9 mouse cellular contexts compared by ENCODE assay signal in genomic region chr11:94979462-94980179, GRCm38 (mm10). TPM values are rescaled to one million over a fixed set of nuclear protein-coding genes. Genes with fewer than 3 reads are reported as not detected.
DNase-seq lines count a peak whose midpoint lies in the region; ATAC-seq and TF ChIP-seq lines count a peak whose summit lies in the region.
"Had no signal": no experiment of that assay in that cellular context is flagged by ENCODE, and none has a peak within 500 bp of the region (broad histone marks: within the 10 kb centered on the region; RNA-seq: fewer than 3 reads in every experiment).

No protein-coding gene starts in this region.

- no peaks in the 10 kb centered on the region for H3K9me3 ChIP-seq in lung, embryonic 16.5 days (ENCODE audit: control insufficient read depth, low read length)
- no peaks in the 10 kb centered on the region for H3K9me3 ChIP-seq in limb, embryonic 10.5 days (replicated peaks)
- H3K9me3 ChIP-seq in neural tube, embryonic 14.5 days (ENCODE audit: control insufficient read depth, low read length) = no peaks in the 10 kb centered on the region

- no peak for DNase-seq in cerebellum, adult 11-12 months
- DNase-seq in lung, adult 2 months = no peak
- DNase-seq in limb, embryonic 10.5 days (ENCODE audit: low spot score) = no peak
- no peak for DNase-seq in embryo, embryonic 9.5 days (ENCODE audit: extremely low spot score)
- no peak for DNase-seq in left cerebral cortex, postnatal 25 days (ENCODE audit: low spot score in 2 of 2)

- no peaks in the 10 kb centered on the region for H3K27me3 ChIP-seq in lung, embryonic 16.5 days (ENCODE audit: control insufficient read depth, insufficient read depth, low read depth, low read length)
- H3K27me3 ChIP-seq in limb, embryonic 10.5 days (ENCODE audit: low read depth, poor library complexity, severe bottlenecking) = no peaks in the 10 kb centered on the region
- no peaks in the 10 kb centered on the region for H3K27me3 ChIP-seq in neural tube, embryonic 14.5 days (ENCODE audit: control insufficient read depth, insufficient read depth, low read length)

- TF ChIP-seq POLR2A in lung, adult 2 months (IDR thresholded peaks at IDR 0.05; ENCODE audit: borderline replicate concordance, extremely low read depth, low read depth, low read length) = no peak

- ATAC-seq in cerebellum, adult (ENCODE audit: insufficient number of reproducible peaks, low FRiP score, low TSS enrichment) = 0 out of 2 replicates have a peak, but pooled peaks have one; percentile 4
- ATAC-seq in lung, embryonic 16.5 days (ENCODE audit: low read depth) = peak; percentile 10; the same call in 1 of the 2 replicates
- ATAC-seq in neural tube, embryonic 14.5 days (ENCODE audit: low read depth) = peak; percentile 3; the same call in 1 of the 2 replicates

- H3K9ac ChIP-seq in lung, embryonic 16.5 days (ENCODE audit: low read length) = 0 out of 2 replicates have a peak overlapping the region, but pooled peaks have one; percentile 5
- 0 out of 2 replicates have a peak overlapping the region, but pooled peaks have one; percentile 26 for H3K9ac ChIP-seq in neural tube, embryonic 14.5 days (replicated peaks; ENCODE audit: low read depth, low read length)

- no peak overlapping the region for H3K4me3 ChIP-seq in lung, embryonic 16.5 days (ENCODE audit: low read length)
- no peak overlapping the region for H3K4me3 ChIP-seq in lung, adult 2 months (replicated peaks; ENCODE audit: extremely low read depth, low read depth, low read length)
- peak overlapping the region; percentile 38 for H3K4me3 ChIP-seq in limb, embryonic 10.5 days
- H3K4me3 ChIP-seq in neural tube, embryonic 14.5 days (ENCODE audit: low read depth, low read length) = peak overlapping the region; percentile 8

- TF ChIP-seq CTCF in lung, adult 2 months (IDR thresholded peaks at IDR 0.05; ENCODE audit: insufficient read depth, low read length) = no peak

- H3K4me1 ChIP-seq in lung, embryonic 16.5 days (replicated peaks; ENCODE audit: control insufficient read depth, insufficient read depth, low read length) = peaks cover 4% of the 10 kb centered on the region; the same call in 1 of the 2 replicates
- H3K4me1 ChIP-seq in lung, adult 2 months (ENCODE audit: control insufficient read depth, insufficient read depth, low read length) = no peaks in the 10 kb centered on the region
- H3K4me1 ChIP-seq in limb, embryonic 10.5 days = peaks cover 21% of the 10 kb centered on the region
- H3K4me1 ChIP-seq in neural tube, embryonic 14.5 days (ENCODE audit: control insufficient read depth, insufficient read depth, low read length) = 0 out of 2 replicates have a peak, but pooled peaks cover 6% of the 10 kb centered on the region

- intact Hi-C loops in left cerebral cortex, postnatal 25 days (cut with DNase I) = loop anchor here (1.0 to 5.0 kb wide), 3 partner anchors 10 to 63 kb away; partner anchors contain the start of gene Pdk2

- WGBS in lung, embryonic 16.5 days = 75% methylated on average over 11 of the region's 11 CpGs
- 69% methylated on average over 11 of the region's 11 CpGs for WGBS in lung, adult 2 months
- 79% methylated on average over 11 of the region's 11 CpGs for WGBS in limb, embryonic 10.5 days
- 76% methylated on average over 11 of the region's 11 CpGs for whole genome bisulfite sequencing in neural tube, embryonic 14.5 days

- no peaks in the 10 kb centered on the region for H3K36me3 ChIP-seq in lung, embryonic 16.5 days (ENCODE audit: control insufficient read depth, insufficient read depth, low read length)
- H3K36me3 ChIP-seq in limb, embryonic 10.5 days = no peaks in the 10 kb centered on the region
- H3K36me3 ChIP-seq in neural tube, embryonic 14.5 days (ENCODE audit: control insufficient read depth, insufficient read depth, low read length) = no peaks in the 10 kb centered on the region

- no peak overlapping the region for H3K27ac ChIP-seq in lung, embryonic 16.5 days (ENCODE audit: low read length)
- H3K27ac ChIP-seq in limb, embryonic 10.5 days = peak overlapping the region; percentile 83
- H3K27ac ChIP-seq in neural tube, embryonic 14.5 days (ENCODE audit: low read depth, low read length) = peak overlapping the region; percentile 46; the same call in 1 of the 2 replicates

- peak overlapping the region; percentile 37; the same call in 1 of the 2 replicates for H3K4me2 ChIP-seq in lung, embryonic 16.5 days (ENCODE audit: low read depth, low read length)
- peak overlapping the region; percentile 43 for H3K4me2 ChIP-seq in neural tube, embryonic 14.5 days (ENCODE audit: low read depth, low read length)

RNA-seq across cellular contexts. Expression of gene Sgca, which starts 3.5 kb away (rescaled TPM):
- 1.3 and 1.4 TPM in 2 replicates for polyA plus RNA-seq in lung, embryonic 16.5 days (2015; fragmentation: Nextera tagmentation; extraction: Ambion mirVana)
- polyA plus RNA-seq in lung, adult 2 months (2012; rRNA removed) = 19.9 and 54.4 TPM in 2 replicates
- polyA plus RNA-seq in limb, embryonic 10.5 days (2016; fragmentation: Nextera tagmentation; extraction: Ambion mirVana) = 0.23 TPM in 1 of 2 replicates, not detected in the other
- polyA plus RNA-seq in neural tube, embryonic 14.5 days (2014; fragmentation: Nextera tagmentation; extraction: Ambion mirVana) = not detected in 2 replicates
- total RNA-seq in left cerebral cortex, postnatal 25 days (2021) = under 1 TPM in 1 of 2 experiments, not detected in 1; 0.46 TPM

RNA-seq across cellular contexts. Expression of gene Ppp1r9b, which starts 11.2 kb away (rescaled TPM):
- polyA plus RNA-seq in lung, embryonic 16.5 days (2015; fragmentation: Nextera tagmentation; extraction: Ambion mirVana) = 8.2 and 8.3 TPM in 2 replicates
- polyA plus RNA-seq in lung, adult 2 months (2012; rRNA removed) = 58.7 and 67.7 TPM in 2 replicates
- polyA plus RNA-seq in limb, embryonic 10.5 days (2016; fragmentation: Nextera tagmentation; extraction: Ambion mirVana) = 9.9 and 10.8 TPM in 2 replicates
- 27.7 and 29.8 TPM in 2 replicates for polyA plus RNA-seq in neural tube, embryonic 14.5 days (2014; fragmentation: Nextera tagmentation; extraction: Ambion mirVana)
- 100 to 1,000 TPM; 675 to 703 TPM for total RNA-seq in left cerebral cortex, postnatal 25 days (2021)

RNA-seq across cellular contexts. Expression of gene Hils1, which starts 12.2 kb away (rescaled TPM):
- polyA plus RNA-seq in lung, embryonic 16.5 days (2015; fragmentation: Nextera tagmentation; extraction: Ambion mirVana) = not detected in 2 replicates
- not detected in 2 replicates for polyA plus RNA-seq in lung, adult 2 months (2012; rRNA removed)
- not detected in 2 replicates for polyA plus RNA-seq in limb, embryonic 10.5 days (2016; fragmentation: Nextera tagmentation; extraction: Ambion mirVana)
- not detected in 2 replicates for polyA plus RNA-seq in neural tube, embryonic 14.5 days (2014; fragmentation: Nextera tagmentation; extraction: Ambion mirVana)
- not detected for total RNA-seq in left cerebral cortex, postnatal 25 days (2021)
- total RNA-seq: gastrocnemius, adult 8-10 months had no signal

RNA-seq across cellular contexts. Expression of gene Samd14, which starts 30.1 kb away (rescaled TPM):
- polyA plus RNA-seq in lung, embryonic 16.5 days (2015; fragmentation: Nextera tagmentation; extraction: Ambion mirVana) = 13.4 and 14.0 TPM in 2 replicates
- 5.9 and 7.0 TPM in 2 replicates for polyA plus RNA-seq in lung, adult 2 months (2012; rRNA removed)
- 29.7 and 39.2 TPM in 2 replicates for polyA plus RNA-seq in limb, embryonic 10.5 days (2016; fragmentation: Nextera tagmentation; extraction: Ambion mirVana)
- 131 and 144 TPM in 2 replicates for polyA plus RNA-seq in neural tube, embryonic 14.5 days (2014; fragmentation: Nextera tagmentation; extraction: Ambion mirVana)
- 10 to 100 TPM; 30.8 to 31.1 TPM for total RNA-seq in left cerebral cortex, postnatal 25 days (2021)

RNA-seq across cellular contexts. Expression of gene Col1a1, which starts 43.6 kb away (rescaled TPM):
- polyA plus RNA-seq in lung, embryonic 16.5 days (2015; fragmentation: Nextera tagmentation; extraction: Ambion mirVana) = 1,180 and 1,421 TPM in 2 replicates
- polyA plus RNA-seq in lung, adult 2 months (2012; rRNA removed) = 108 and 115 TPM in 2 replicates
- polyA plus RNA-seq in limb, embryonic 10.5 days (2016; fragmentation: Nextera tagmentation; extraction: Ambion mirVana) = 81.4 and 104 TPM in 2 replicates
- polyA plus RNA-seq in neural tube, embryonic 14.5 days (2014; fragmentation: Nextera tagmentation; extraction: Ambion mirVana) = 7.4 and 239 TPM in 2 replicates
- 10 to 100 TPM; 22.8 to 31.9 TPM for total RNA-seq in left cerebral cortex, postnatal 25 days (2021)

Comparison
In these comparisons a context has a peak if more than half of its experiments do, and no peak if none do; other contexts are left out.
1. H3K4me3 ChIP-seq: peak in limb, embryonic 10.5 days (single experiment) and neural tube, embryonic 14.5 days (single experiment); none in lung, embryonic 16.5 days (single experiment) and lung, adult 2 months (single experiment).
2. Peak in every context shown above with its lines, with median percentiles within 50 percentile points of each other: ATAC-seq.